Mouse (Mus musculus) ovary, postnatal 10 days (tissue): ENCODE measurements around the gene Pak1.

Source experiments
- DNase-seq: peaks from one replicate; pipeline ENCODE4 v3.0.0; 2022; ENCODE audit warnings: low spot score

Gene Pak1

GRCm38 (mm10) chr7:97788190-97788668 lies at the start of gene Pak1:
Gene Pak1 (plus strand): TSS chr7:97788541.
- DNase-seq: peak; percentile 33

DNA sequence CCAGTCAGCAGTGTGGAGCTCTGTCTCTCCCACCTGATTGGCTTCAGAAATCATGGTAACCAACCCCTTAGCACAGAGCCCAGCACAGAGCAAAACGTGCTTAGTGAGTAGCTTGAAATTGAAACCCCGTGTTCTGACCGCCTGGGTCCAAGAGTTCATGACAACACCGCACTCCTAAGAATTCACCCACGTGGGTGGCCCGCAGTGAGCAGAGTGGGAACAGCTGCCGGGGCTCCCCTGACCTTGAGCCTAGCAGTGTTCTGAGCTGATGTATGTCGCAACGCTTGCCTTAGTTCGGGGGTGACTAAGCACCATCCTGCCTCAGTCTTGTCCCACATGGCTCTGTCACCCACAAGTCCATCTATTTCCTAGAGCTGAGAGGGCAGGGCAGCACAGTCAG lies 47.4 kb upstream of the Pak1 start:
- DNase-seq: no peak

- DNase-seq: no peak
These were observed 46.5 kb upstream of the Pak1 start for GRCm38 (mm10) chr7:97741756-97742291.

DNA sequence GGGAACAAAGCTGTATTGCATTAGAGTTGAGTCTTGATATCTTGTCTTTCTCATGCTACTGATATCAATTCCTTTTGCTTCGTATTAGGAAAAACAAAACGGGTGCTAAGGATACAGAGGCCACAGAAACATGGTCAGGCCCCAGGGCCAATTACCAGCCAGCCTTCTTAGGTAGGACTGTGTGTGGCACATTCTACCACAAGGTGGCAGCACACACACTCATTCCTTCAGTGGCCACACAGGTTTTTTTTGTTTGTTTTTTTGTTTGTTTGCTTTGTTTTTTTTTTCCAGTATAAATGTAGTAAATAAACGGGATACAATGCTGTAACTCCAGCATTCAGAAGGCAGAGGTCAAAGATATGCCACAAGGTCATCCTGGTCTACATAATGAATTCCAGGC lies 43.0 kb upstream of the Pak1 start:
- no peak for DNase-seq

- DNase-seq: no peak
These were observed 41.1 kb upstream of the Pak1 start for GRCm38 (mm10) chr7:97747176-97747707.

DNA sequence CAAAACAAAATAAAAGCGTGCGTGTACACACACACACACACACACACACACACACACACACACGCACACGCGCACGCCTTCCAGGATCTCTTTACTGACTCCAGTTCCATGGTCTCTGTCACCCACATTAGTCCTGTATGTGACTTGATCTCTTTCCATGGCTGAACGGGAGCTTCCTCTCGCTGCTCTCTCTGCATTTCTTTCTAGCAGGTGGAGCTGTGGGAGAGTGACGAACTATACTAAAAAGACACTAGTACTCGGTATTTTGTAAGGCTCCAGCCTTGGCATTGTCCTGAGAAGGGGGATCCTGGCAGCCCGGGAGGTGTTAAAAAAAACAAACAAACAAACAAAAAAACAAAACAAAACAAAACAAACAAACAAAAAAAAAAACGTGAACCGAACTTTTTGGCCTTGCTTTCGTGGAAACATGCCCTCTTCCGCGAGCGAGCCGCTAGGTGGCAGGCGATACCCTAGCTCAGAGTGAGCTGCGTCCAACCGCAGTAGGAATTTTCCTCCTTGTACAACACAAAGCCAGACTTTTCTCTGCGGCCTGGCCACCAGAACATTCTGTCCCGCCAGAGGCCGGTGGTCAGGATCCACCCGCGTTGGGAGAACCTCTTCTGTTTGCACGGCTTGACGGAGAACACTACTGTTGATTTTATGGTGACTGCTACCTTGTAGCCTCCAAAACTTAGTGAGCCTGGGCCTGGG lies 40.4 kb upstream of the Pak1 start:
- peak; percentile 45 for DNase-seq

- DNase-seq: no peak
These were observed 39.7 kb upstream of the Pak1 start for GRCm38 (mm10) chr7:97748527-97749206.

DNA sequence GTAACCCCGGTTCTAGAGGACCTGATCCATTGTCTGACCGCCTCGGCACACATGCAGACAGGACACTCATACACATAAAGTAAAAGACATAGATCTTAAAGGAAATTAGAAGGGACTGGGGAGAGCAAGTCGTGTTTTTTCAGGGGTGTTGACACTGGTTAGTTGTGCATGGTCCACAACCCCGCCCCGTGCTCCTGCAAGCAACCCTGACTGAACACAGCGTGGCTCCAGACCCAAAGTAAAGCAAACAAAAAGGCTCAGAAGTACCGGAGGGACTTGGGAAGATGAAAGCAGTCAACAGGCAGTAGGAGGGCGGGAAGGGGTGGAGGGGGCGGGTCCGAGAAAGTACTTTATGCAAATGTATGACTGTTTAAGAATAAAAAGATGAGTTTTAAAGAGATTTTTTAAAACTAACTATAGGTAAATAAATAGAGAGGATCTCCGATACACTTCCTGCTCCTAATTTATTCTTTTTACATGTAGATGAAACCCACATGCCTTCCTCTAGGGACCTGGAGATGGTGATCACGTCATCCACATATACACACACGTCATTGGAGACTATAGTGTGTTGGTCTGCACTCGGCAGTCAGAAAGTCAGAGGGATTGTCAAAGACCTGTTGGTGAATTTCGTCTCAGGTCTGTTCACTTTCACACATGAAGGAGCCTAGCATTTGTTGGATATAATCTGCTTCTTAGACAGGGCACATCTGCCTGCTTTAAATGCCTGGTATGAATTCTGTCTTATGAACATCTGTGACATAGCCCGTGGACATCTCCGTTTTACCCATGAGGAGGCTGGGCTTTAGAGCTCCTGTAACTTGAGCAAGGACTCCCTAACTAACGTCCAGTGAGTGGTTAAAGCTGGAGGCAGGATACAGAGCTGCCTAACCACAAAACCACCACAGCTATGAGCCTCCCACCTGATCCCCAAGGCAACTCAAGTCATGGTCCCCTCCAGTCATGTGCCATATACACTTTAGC lies 38.8 kb upstream of the Pak1 start:
- no peak for DNase-seq

GRCm38 (mm10) chr7:97756967-97757881 lies 31.1 kb upstream of the Pak1 start:
- DNase-seq: no peak

DNA sequence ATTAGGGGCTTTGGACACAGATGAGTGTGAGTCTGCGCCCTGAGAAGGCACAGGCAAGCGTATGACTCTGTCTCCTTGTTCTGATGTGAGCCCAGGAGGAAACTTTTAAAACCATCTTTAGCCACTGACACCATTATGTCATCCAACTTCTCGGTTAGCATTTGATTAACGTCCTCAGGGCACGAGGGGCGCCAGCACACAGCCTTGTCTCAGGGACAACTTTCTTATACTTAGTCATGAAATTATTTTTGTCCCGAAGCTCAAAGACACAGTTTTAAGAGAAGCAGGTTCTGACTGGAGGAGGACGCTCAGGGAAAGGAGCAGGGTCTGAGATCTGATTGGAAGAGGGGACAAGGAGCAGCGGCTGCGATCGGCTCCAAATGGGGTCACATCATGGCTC lies 23.8 kb upstream of the Pak1 start:
- no peak for DNase-seq

GRCm38 (mm10) chr7:97765181-97765962 lies 23.0 kb upstream of the Pak1 start:
- no peak for DNase-seq

DNA sequence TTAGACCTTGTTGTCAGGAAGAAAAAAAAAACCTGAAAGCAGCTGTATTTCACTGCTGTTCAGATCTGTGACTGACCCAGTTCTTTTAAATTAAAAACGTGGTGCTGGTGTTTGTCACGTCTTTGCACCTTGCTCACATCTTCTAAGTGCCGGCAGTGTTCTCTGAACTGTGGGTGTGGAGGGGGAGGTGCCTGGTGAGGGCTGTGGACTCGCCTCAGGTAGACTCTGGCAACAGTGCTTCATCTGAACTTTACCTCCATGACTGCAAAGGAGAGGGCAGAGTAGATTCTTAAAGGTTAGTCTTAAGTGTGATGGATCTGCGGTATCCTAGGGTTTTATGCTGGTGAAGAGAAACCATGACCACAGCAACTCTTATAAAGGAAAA lies 22.4 kb upstream of the Pak1 start:
- no peak for DNase-seq

DNA sequence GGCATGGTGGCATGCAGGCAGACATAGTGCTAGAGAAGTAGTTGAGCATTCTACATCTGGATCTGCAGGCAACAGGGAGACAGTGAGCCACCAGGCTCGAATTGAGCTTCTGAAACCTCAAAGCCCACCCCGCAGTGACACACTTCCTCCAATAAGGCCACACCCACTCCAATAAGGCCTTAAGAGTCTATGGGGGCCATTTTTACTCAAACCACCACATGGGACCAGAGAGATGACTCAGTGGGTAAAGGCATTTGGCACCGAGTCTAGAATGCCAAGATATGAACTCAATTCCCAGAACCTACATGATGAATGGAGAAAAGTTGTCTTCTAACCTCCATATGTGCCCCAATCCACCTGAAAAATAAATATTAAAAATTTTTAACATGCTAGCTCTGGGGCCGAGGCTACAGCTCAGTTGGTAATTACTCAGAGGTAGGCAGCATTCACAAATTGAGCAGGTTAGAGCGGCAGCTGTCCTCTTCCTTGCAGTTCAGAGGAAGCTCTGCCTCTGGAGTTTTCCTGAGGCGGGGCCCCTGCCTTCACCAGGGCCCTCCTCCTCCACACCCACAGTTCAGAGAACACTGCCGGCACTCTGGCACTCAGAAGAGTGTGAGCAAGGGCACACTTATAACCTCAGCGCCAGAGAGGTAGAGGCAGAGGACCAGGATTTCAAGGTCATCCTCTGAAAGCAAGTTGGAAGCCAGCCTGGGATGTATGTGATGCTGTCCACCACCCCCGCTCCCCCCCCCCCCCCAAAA lies 21.8 kb upstream of the Pak1 start:
- DNase-seq: no peak

GRCm38 (mm10) chr7:97767841-97768240 lies 20.5 kb upstream of the Pak1 start:
- DNase-seq: no peak

DNA sequence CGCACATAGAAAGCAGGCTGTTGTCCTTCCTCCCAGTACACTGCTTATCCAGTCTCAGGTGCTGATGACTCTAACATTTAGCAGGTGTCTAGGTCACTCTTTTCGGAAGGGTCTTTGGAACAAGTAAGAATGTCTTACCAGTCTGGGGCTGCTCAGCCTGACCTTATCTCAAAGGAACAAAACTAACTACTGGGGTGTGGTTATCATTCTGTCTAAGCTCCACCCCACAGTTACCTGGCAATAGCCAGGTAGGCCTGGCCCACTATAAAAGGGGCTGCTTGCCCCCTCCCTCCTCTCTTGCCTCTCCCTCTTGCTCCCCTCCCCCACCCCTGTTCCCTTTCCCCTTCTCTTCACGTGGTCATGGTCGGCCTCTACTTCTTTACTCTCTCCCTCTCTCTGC lies 19.3 kb upstream of the Pak1 start:
- DNase-seq: no peak

GRCm38 (mm10) chr7:97770841-97771620 lies 17.3 kb upstream of the Pak1 start:
- DNase-seq: no peak

GRCm38 (mm10) chr7:97775380-97775779 lies 13.0 kb upstream of the Pak1 start:
- no peak for DNase-seq

DNA sequence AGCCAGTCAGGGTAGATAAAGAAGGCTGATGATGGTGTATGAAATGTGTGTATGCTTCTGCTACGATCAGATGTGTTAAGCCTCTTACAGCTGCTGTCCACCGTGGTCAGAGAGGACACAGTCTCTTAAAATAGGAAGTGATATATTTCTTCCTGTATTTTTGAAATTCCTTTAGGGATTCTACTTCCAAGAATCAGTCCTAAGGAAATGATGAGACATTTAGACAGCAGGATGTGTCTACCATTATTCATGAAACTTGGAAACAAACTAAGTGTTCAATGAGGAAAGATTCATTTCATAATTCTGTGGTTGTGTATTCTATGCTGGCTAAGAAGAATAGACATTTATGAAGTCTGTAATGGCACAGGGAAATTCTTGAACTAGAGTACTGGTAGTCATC lies 12.4 kb upstream of the Pak1 start:
- no peak for DNase-seq
